Mouse (Mus musculus) layer of hippocampus, postnatal 25 days (tissue): ENCODE measurements at regions not wholly inside any gene's neighbourhood (a gene's known extent, or its start where the extent isn't known, plus 50 kb on each side); places are given as distances from the start of the nearest gene placed in this dataset.
"Not testable (repeated sequence)": the region's sequence is repeated elsewhere in the genome, so short reads cannot be mapped to it uniquely, and the experiment has no call there.

Experiments used
- DNase-seq, 2 experiments: peaks; one replicate each; pipeline ENCODE4 v3.0.0; 2022; ENCODE audit warnings: mixed read lengths in 2 of 2, low spot score in 1 of 2; ENCODE audit errors: extremely low spot score in 1 of 2

- no peak for DNase-seq
Observed at GRCm38 (mm10) chr15:41920270-41920669, 1786.1 kb downstream of the 9330182O14Rik start.

- no peak for DNase-seq
Observed at GRCm38 (mm10) chr15:41936697-41937096, 1802.5 kb downstream of the 9330182O14Rik start.

- DNase-seq: no peak
Observed at GRCm38 (mm10) chr15:41945226-41945625, 1811.1 kb downstream of the 9330182O14Rik start.

GRCm38 (mm10) chr15:41947888-41948287 lies 1813.7 kb downstream of the 9330182O14Rik start:
- no peak for DNase-seq

GRCm38 (mm10) chr15:41948347-41949093 lies 1814.4 kb downstream of the 9330182O14Rik start:
- no peak for DNase-seq

- DNase-seq: no peak
Observed at GRCm38 (mm10) chr15:41949094-41949461, 1814.9 kb downstream of the 9330182O14Rik start.

GRCm38 (mm10) chr15:41951276-41951675 lies 1817.1 kb downstream of the 9330182O14Rik start:
- DNase-seq: no peak

- DNase-seq: no peak
Observed at GRCm38 (mm10) chr15:41960597-41960996, 1826.4 kb downstream of the 9330182O14Rik start.

GRCm38 (mm10) chr15:41970877-41971276 lies 1836.7 kb downstream of the 9330182O14Rik start:
- no peak for DNase-seq

- DNase-seq: peak; percentile 88 to 99
Observed at GRCm38 (mm10) chr15:41973263-41973662, 1839.1 kb downstream of the 9330182O14Rik start.

- DNase-seq: no peak
Observed at GRCm38 (mm10) chr15:41977196-41977595, 1843.0 kb downstream of the 9330182O14Rik start.

GRCm38 (mm10) chr15:41977649-41978231 lies 1843.6 kb downstream of the 9330182O14Rik start:
- peak in 1 of 2 experiments; percentile 43 for DNase-seq

- DNase-seq: no peak
Observed at GRCm38 (mm10) chr15:41983261-41983660, 1849.1 kb downstream of the 9330182O14Rik start.

GRCm38 (mm10) chr15:41984267-41984666 lies 1850.1 kb downstream of the 9330182O14Rik start:
- no peak for DNase-seq

GRCm38 (mm10) chr15:41986264-41986663 lies 1852.1 kb downstream of the 9330182O14Rik start:
- no peak for DNase-seq

GRCm38 (mm10) chr15:41989065-41989464 lies 1854.9 kb downstream of the 9330182O14Rik start:
- no peak for DNase-seq

GRCm38 (mm10) chr15:41991816-41992215 lies 1857.7 kb downstream of the 9330182O14Rik start:
- DNase-seq: no peak

- not testable (repeated sequence) for DNase-seq
Observed at GRCm38 (mm10) chr15:42032286-42032685, 1898.1 kb downstream of the 9330182O14Rik start.

GRCm38 (mm10) chr15:42047088-42047976 lies 1913.2 kb downstream of the 9330182O14Rik start:
- no peak for DNase-seq

- peak in 1 of 2 experiments; percentile 9 for DNase-seq
Observed at GRCm38 (mm10) chr15:42056772-42057171, 1922.6 kb downstream of the 9330182O14Rik start.
